Mouse (Mus musculus): Measurements from ENCODE around the gene Zfp786. TPM values are rescaled to one million over a fixed set of nuclear protein-coding genes. Genes with fewer than 3 reads are reported as not detected.

Gene Zfp786
- polyA plus RNA-seq, 1 experiment from 2014 or later = 3.5 TPM

GRCm38 (mm10) chr6:47799079-47799478 lies 31.6 kb downstream of the Zfp786 start:
- 47% methylated on average over 6 of the region's 6 CpGs for WGBS
- no peak overlapping the region for H3K4me3 ChIP-seq (ENCODE audit: low read depth, low read length)
- H3K9me3 ChIP-seq (ENCODE audit: control insufficient read depth, low read depth, low read length) = no peaks in the 10 kb centered on the region
- H3K4me2 ChIP-seq (replicated peaks; ENCODE audit: low read depth, low read length) = no peak overlapping the region
- no peak overlapping the region for H3K9ac ChIP-seq (replicated peaks; ENCODE audit: low read depth, low read length)
- no peaks in the 10 kb centered on the region for H3K27me3 ChIP-seq (ENCODE audit: control insufficient read depth, insufficient read depth, low read length)
- peaks cover 89% of the 10 kb centered on the region for H3K36me3 ChIP-seq (ENCODE audit: control insufficient read depth, insufficient read depth, low read length)
- no peaks in the 10 kb centered on the region for H3K4me1 ChIP-seq (ENCODE audit: control insufficient read depth, insufficient read depth, low read length)
- no peak; the same call in 1 of the 2 replicates for ATAC-seq (ENCODE audit: insufficient number of reproducible peaks, insufficient read depth, low FRiP score, low read depth)
- no peak overlapping the region for H3K27ac ChIP-seq (ENCODE audit: low read length)

GRCm38 (mm10) chr6:47794106-47794830 lies 36.4 kb downstream of the Zfp786 start:
- ATAC-seq (ENCODE audit: insufficient number of reproducible peaks, insufficient read depth, low FRiP score, low read depth) = no peak
- 64% methylated on average over 10 of the region's 10 CpGs for WGBS
- no peaks in the 10 kb centered on the region for H3K9me3 ChIP-seq (ENCODE audit: control insufficient read depth, low read depth, low read length)
- peaks cover under 1% of the 10 kb centered on the region for H3K4me1 ChIP-seq (ENCODE audit: control insufficient read depth, insufficient read depth, low read length)
- no peak overlapping the region for H3K4me2 ChIP-seq (replicated peaks; ENCODE audit: low read depth, low read length)
- peaks cover 42% of the 10 kb centered on the region for H3K36me3 ChIP-seq (ENCODE audit: control insufficient read depth, insufficient read depth, low read length)
- H3K4me3 ChIP-seq (ENCODE audit: low read depth, low read length) = no peak overlapping the region
- no peaks in the 10 kb centered on the region for H3K27me3 ChIP-seq (ENCODE audit: control insufficient read depth, insufficient read depth, low read length)
- no peak overlapping the region for H3K9ac ChIP-seq (replicated peaks; ENCODE audit: low read depth, low read length)
- H3K27ac ChIP-seq (ENCODE audit: low read length) = peak overlapping the region; percentile 27; the same call in 1 of the 2 replicates

- no peak for ATAC-seq (ENCODE audit: insufficient number of reproducible peaks, insufficient read depth, low FRiP score, low read depth)
- peak overlapping the region; percentile 27; the same call in 1 of the 2 replicates for H3K27ac ChIP-seq (ENCODE audit: low read length)
- 44% methylated on average over 5 of the region's 5 CpGs for WGBS
Measured at GRCm38 (mm10) chr6:47793284-47793683, 37.4 kb downstream of the Zfp786 start.

GRCm38 (mm10) chr6:47792533-47792932 lies 38.1 kb downstream of the Zfp786 start:
- H3K4me3 ChIP-seq (ENCODE audit: low read depth, low read length) = no peak overlapping the region
- H3K4me2 ChIP-seq (replicated peaks; ENCODE audit: low read depth, low read length) = no peak overlapping the region
- H3K27ac ChIP-seq (ENCODE audit: low read length) = no peak overlapping the region
- no peak for ATAC-seq (ENCODE audit: insufficient number of reproducible peaks, insufficient read depth, low FRiP score, low read depth)
- H3K27me3 ChIP-seq (ENCODE audit: control insufficient read depth, insufficient read depth, low read length) = no peaks in the 10 kb centered on the region
- H3K4me1 ChIP-seq (ENCODE audit: control insufficient read depth, insufficient read depth, low read length) = peaks cover 5% of the 10 kb centered on the region
- H3K9ac ChIP-seq (replicated peaks; ENCODE audit: low read depth, low read length) = no peak overlapping the region
- H3K36me3 ChIP-seq (ENCODE audit: control insufficient read depth, insufficient read depth, low read length) = peaks cover 26% of the 10 kb centered on the region
- 98% methylated on average over 2 of the region's 2 CpGs for WGBS
- H3K9me3 ChIP-seq (ENCODE audit: control insufficient read depth, low read depth, low read length) = no peaks in the 10 kb centered on the region

More at GRCm38 (mm10) chr6:47793284-47793683, 37.4 kb downstream of the Zfp786 start:
- Histone ChIP-seq H3K9ac (replicated peaks; ENCODE audit: low read depth, low read length) (no peak overlapping the region), H3K36me3 (ENCODE audit: control insufficient read depth, insufficient read depth, low read length) (peaks cover 34% of the 10 kb centered on the region), H3K4me3 (ENCODE audit: low read depth, low read length) (no peak overlapping the region), H3K27me3 (ENCODE audit: control insufficient read depth, insufficient read depth, low read length) (no peaks in the 10 kb centered on the region), H3K4me2 (replicated peaks; ENCODE audit: low read depth, low read length) (no peak overlapping the region), H3K9me3 (ENCODE audit: control insufficient read depth, low read depth, low read length) (no peaks in the 10 kb centered on the region), H3K4me1 (ENCODE audit: control insufficient read depth, insufficient read depth, low read length) (peaks cover 5% of the 10 kb centered on the region)

- no peak for ATAC-seq (ENCODE audit: insufficient number of reproducible peaks, insufficient read depth, low FRiP score, low read depth)
- Histone ChIP-seq H3K4me1 (ENCODE audit: control insufficient read depth, insufficient read depth, low read length) (peaks cover 5% of the 10 kb centered on the region), H3K4me2 (replicated peaks; ENCODE audit: low read depth, low read length) (no peak overlapping the region), H3K9me3 (ENCODE audit: control insufficient read depth, low read depth, low read length) (no peaks in the 10 kb centered on the region), H3K9ac (replicated peaks; ENCODE audit: low read depth, low read length) (no peak overlapping the region), H3K27me3 (ENCODE audit: control insufficient read depth, insufficient read depth, low read length) (no peaks in the 10 kb centered on the region), H3K4me3 (ENCODE audit: low read depth, low read length) (no peak overlapping the region), H3K27ac (ENCODE audit: low read length) (no peak overlapping the region), H3K36me3 (ENCODE audit: control insufficient read depth, insufficient read depth, low read length) (peaks cover 11% of the 10 kb centered on the region; the same call in 1 of the 2 replicates)
- 47% methylated on average over 2 of the region's 2 CpGs for WGBS
Measured at GRCm38 (mm10) chr6:47790745-47791144, 39.9 kb downstream of the Zfp786 start.

- Histone ChIP-seq H3K27me3 (ENCODE audit: control insufficient read depth, insufficient read depth, low read length) (no peaks in the 10 kb centered on the region), H3K36me3 (ENCODE audit: control insufficient read depth, insufficient read depth, low read length) (no peaks in the 10 kb centered on the region), H3K9me3 (ENCODE audit: control insufficient read depth, low read depth, low read length) (no peaks in the 10 kb centered on the region), H3K4me3 (ENCODE audit: low read depth, low read length) (peak overlapping the region; percentile 26), H3K9ac (replicated peaks; ENCODE audit: low read depth, low read length) (peak overlapping the region; percentile 14), H3K27ac (ENCODE audit: low read length) (peak overlapping the region; percentile 80), H3K4me1 (ENCODE audit: control insufficient read depth, insufficient read depth, low read length) (peaks cover 5% of the 10 kb centered on the region), H3K4me2 (replicated peaks; ENCODE audit: low read depth, low read length) (peak overlapping the region; percentile 27)
- 19% methylated on average over 3 of the region's 3 CpGs for WGBS
- no peak for ATAC-seq (ENCODE audit: insufficient number of reproducible peaks, insufficient read depth, low FRiP score, low read depth)
Measured at GRCm38 (mm10) chr6:47788821-47789220, 41.8 kb downstream of the Zfp786 start.

- H3K4me3 ChIP-seq (ENCODE audit: low read depth, low read length) = peak overlapping the region; percentile 26
- peaks cover 5% of the 10 kb centered on the region for H3K4me1 ChIP-seq (ENCODE audit: control insufficient read depth, insufficient read depth, low read length)
- H3K9ac ChIP-seq (replicated peaks; ENCODE audit: low read depth, low read length) = peak overlapping the region; percentile 14
- H3K27ac ChIP-seq (ENCODE audit: low read length) = peak overlapping the region; percentile 80
- H3K27me3 ChIP-seq (ENCODE audit: control insufficient read depth, insufficient read depth, low read length) = no peaks in the 10 kb centered on the region
- peak overlapping the region; percentile 27 for H3K4me2 ChIP-seq (replicated peaks; ENCODE audit: low read depth, low read length)
- ATAC-seq (ENCODE audit: insufficient number of reproducible peaks, insufficient read depth, low FRiP score, low read depth) = peak; percentile 91
- WGBS = under 1% methylated on average over 18 of the region's 18 CpGs
- no peaks in the 10 kb centered on the region for H3K36me3 ChIP-seq (ENCODE audit: control insufficient read depth, insufficient read depth, low read length)
- H3K9me3 ChIP-seq (ENCODE audit: control insufficient read depth, low read depth, low read length) = no peaks in the 10 kb centered on the region
Measured at GRCm38 (mm10) chr6:47787941-47788736, 42.5 kb downstream of the Zfp786 start.

- Histone ChIP-seq H3K4me1 (ENCODE audit: control insufficient read depth, insufficient read depth, low read length) (peaks cover 8% of the 10 kb centered on the region; the same call in 1 of the 2 replicates), H3K27ac (ENCODE audit: low read length) (no peak overlapping the region), H3K4me3 (ENCODE audit: low read depth, low read length) (no peak overlapping the region), H3K9ac (replicated peaks; ENCODE audit: low read depth, low read length) (no peak overlapping the region), H3K9me3 (ENCODE audit: control insufficient read depth, low read depth, low read length) (no peaks in the 10 kb centered on the region), H3K36me3 (ENCODE audit: control insufficient read depth, insufficient read depth, low read length) (no peaks in the 10 kb centered on the region), H3K27me3 (ENCODE audit: control insufficient read depth, insufficient read depth, low read length) (no peaks in the 10 kb centered on the region), H3K4me2 (replicated peaks; ENCODE audit: low read depth, low read length) (no peak overlapping the region)
- WGBS = 70% methylated on average over 5 of the region's 5 CpGs
- no peak for ATAC-seq (ENCODE audit: insufficient number of reproducible peaks, insufficient read depth, low FRiP score, low read depth)
Measured at GRCm38 (mm10) chr6:47784707-47785412, 45.8 kb downstream of the Zfp786 start.
